Mouse (Mus musculus) gastrocnemius, adult 2 months (tissue): ENCODE results near the gene Kdm7a. TPM values are rescaled to one million over a fixed set of nuclear protein-coding genes. Genes with fewer than 3 reads are reported as not detected.

Source experiments
- DNase-seq: peaks from one replicate; pipeline ENCODE4 v3.0.0; 2022
- H3K27ac ChIP-seq: fragments of 200-600 bp; 2 replicates; pipeline ENCODE4 v1.8.1; 2022; ENCODE audit warnings: mild to moderate bottlenecking
- H3K4me3 ChIP-seq: fragments of 200-600 bp; 2 replicates; pipeline ENCODE4 v1.8.1; 2022; ENCODE audit warnings: mild to moderate bottlenecking, moderate library complexity
- CTCF ChIP-seq: fragments of 200-600 bp; IDR thresholded peaks from 2 replicates; pipeline ENCODE4 v1.8.1; 2022; ENCODE audit warnings: antibody characterized with exemption, mild to moderate bottlenecking, moderate library complexity
- intact Hi-C: fragments of 180-260 bp; cut with DNase I; formaldehyde crosslinking; loops from one replicate; pipeline ENCODE4 v1.15.1; 2025
- total RNA-seq, 2 experiments: library from RNA; stranded (reverse); gene quantifications; 2 replicates each; pipeline ENCODE4 v1.2.3; 2021

Kdm7a gene
- total RNA-seq, 2 experiments from 2014 or later: 23.6 to 28.2 TPM

- Histone ChIP-seq H3K4me3 (no peak overlapping the region), H3K27ac (no peak overlapping the region)
- no peak for DNase-seq
- intact Hi-C loops: loop anchor here (10.0 kb wide), 1 partner anchor 112 kb away; no protein-coding TSS in a partner anchor
- no peak for TF ChIP-seq CTCF
These were observed 3.4 kb downstream of the Kdm7a start for GRCm38 (mm10) chr6:39203236-39203635.

GRCm38 (mm10) chr6:39193006-39193405 is 13.6 kb downstream of the Kdm7a start:
- intact Hi-C loops: no loop called here
- no peak for TF ChIP-seq CTCF
- no peak for DNase-seq
- no peak overlapping the region for H3K27ac ChIP-seq
- no peak overlapping the region for H3K4me3 ChIP-seq

GRCm38 (mm10) chr6:39191518-39191917 is 15.1 kb downstream of the Kdm7a start:
- Histone ChIP-seq H3K27ac (no peak overlapping the region), H3K4me3 (no peak overlapping the region)
- DNase-seq: no peak
- intact Hi-C loops: no loop called here
- TF ChIP-seq CTCF: no peak

GRCm38 (mm10) chr6:39187227-39187626 is 19.4 kb downstream of the Kdm7a start:
- DNase-seq: no peak
- H3K4me3 ChIP-seq: no peak overlapping the region
- intact Hi-C loops: loop anchor here (5.0 kb wide), 1 partner anchor 160 kb away; no protein-coding TSS in a partner anchor
- peak; percentile 68 for TF ChIP-seq CTCF
- no peak overlapping the region for H3K27ac ChIP-seq

GRCm38 (mm10) chr6:39169089-39169488 is 37.5 kb downstream of the Kdm7a start:
- TF ChIP-seq CTCF: no peak
- H3K27ac ChIP-seq: no peak overlapping the region
- no peak overlapping the region for H3K4me3 ChIP-seq
- intact Hi-C loops: no loop called here
- DNase-seq: no peak

GRCm38 (mm10) chr6:39164891-39165290 is 41.7 kb downstream of the Kdm7a start:
- Histone ChIP-seq H3K27ac (no peak overlapping the region), H3K4me3 (no peak overlapping the region)
- TF ChIP-seq CTCF: no peak
- no peak for DNase-seq
- intact Hi-C loops: no loop called here

- H3K4me3 ChIP-seq: no peak overlapping the region
- DNase-seq: no peak
- intact Hi-C loops: no loop called here
These were observed 44.6 kb downstream of the Kdm7a start for GRCm38 (mm10) chr6:39161975-39162374.

GRCm38 (mm10) chr6:39146041-39146440 is 60.5 kb downstream of the Kdm7a start:
- H3K27ac ChIP-seq: no peak overlapping the region
- peak; percentile 56 for TF ChIP-seq CTCF
- intact Hi-C loops: loop anchor here (2.0 kb wide), 1 partner anchor 199 kb away; no protein-coding TSS in a partner anchor
- no peak overlapping the region for H3K4me3 ChIP-seq
- DNase-seq: no peak

More at GRCm38 (mm10) chr6:39161975-39162374, 44.6 kb downstream of the Kdm7a start:
- no peak overlapping the region for H3K27ac ChIP-seq
- TF ChIP-seq CTCF: no peak

GRCm38 (mm10) chr6:39132556-39132955 is 74.0 kb downstream of the Kdm7a start:
- DNase-seq: no peak
- Histone ChIP-seq H3K4me3 (no peak overlapping the region), H3K27ac (no peak overlapping the region)
- intact Hi-C loops: no loop called here
- TF ChIP-seq CTCF: no peak

GRCm38 (mm10) chr6:39131480-39131879 is 75.1 kb downstream of the Kdm7a start:
- intact Hi-C loops: no loop called here
- DNase-seq: no peak
- Histone ChIP-seq H3K27ac (no peak overlapping the region), H3K4me3 (no peak overlapping the region)
- TF ChIP-seq CTCF: no peak

- no peak overlapping the region for H3K27ac ChIP-seq
- intact Hi-C loops: no loop called here
- no peak for TF ChIP-seq CTCF
- no peak for DNase-seq
- H3K4me3 ChIP-seq: no peak overlapping the region
These were observed 81.9 kb downstream of the Kdm7a start for GRCm38 (mm10) chr6:39124719-39125118.

- DNase-seq: no peak
- no peak overlapping the region for H3K4me3 ChIP-seq
- H3K27ac ChIP-seq: no peak overlapping the region
- no peak for TF ChIP-seq CTCF
- intact Hi-C loops: no loop called here
These were observed 85.9 kb downstream of the Kdm7a start for GRCm38 (mm10) chr6:39120685-39121084.

- intact Hi-C loops: no loop called here
- TF ChIP-seq CTCF: no peak
- Histone ChIP-seq H3K27ac (peak overlapping the region; percentile 91), H3K4me3 (peak overlapping the region; percentile 96)
- DNase-seq: no peak
These were observed 88.1 kb downstream of the Kdm7a start for GRCm38 (mm10) chr6:39118456-39118881.
